19 mouse cellular contexts compared by ENCODE assay signal in the genomic region with DNA sequence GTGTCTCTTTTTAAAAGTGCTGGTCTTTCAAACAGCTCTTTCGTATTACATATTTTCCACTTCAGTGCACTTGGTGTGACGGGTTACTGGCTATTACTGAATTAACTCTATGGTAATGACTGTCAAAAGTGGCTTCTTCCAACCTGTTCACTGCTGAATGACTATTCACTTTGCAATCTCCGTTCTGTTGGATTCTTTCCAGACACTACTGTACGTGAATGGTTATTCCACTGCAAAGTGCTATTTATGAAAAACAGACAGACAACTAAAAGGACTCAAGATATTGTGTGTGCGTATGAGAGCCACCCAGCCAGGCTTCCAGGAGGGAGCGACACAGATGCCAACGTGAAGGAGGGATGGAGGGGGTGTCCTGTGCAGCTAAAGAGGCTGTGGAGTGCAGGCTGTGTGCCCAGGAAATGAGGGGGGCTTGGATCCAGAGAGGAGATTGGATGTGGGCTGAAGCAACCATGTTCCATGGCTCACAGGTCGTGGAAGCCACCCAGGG. TPM values are rescaled to one million over a fixed set of nuclear protein-coding genes. Genes with fewer than 3 reads are reported as not detected.
DNase-seq lines count a peak whose midpoint lies in the region; ATAC-seq lines count a peak whose summit lies in the region.
"Had no signal": no experiment of that assay in that cellular context is flagged by ENCODE, and none has a peak within 500 bp of the region (broad histone marks: within the 10 kb centered on the region; RNA-seq: fewer than 3 reads in every experiment).

No protein-coding gene starts in this region.

- no peak for ATAC-seq in heart, embryonic 13.5 days (ENCODE audit: extremely low read depth, insufficient number of reproducible peaks, low FRiP score, low TSS enrichment)
- no peak for ATAC-seq in megakaryocyte, adult 5-6 weeks (ENCODE audit: poor library complexity, severe bottlenecking)
- no peak for ATAC-seq in forebrain, embryonic 15.5 days (replicated peaks)

- H3K4me3 ChIP-seq in heart, embryonic 13.5 days, result no peak overlapping the region
- H3K4me3 ChIP-seq in megakaryocyte, embryonic 14.5 days (replicated peaks), result peak overlapping the region; percentile 50
- H3K4me3 ChIP-seq in forebrain, embryonic 15.5 days, result no peak overlapping the region
- H3K4me3 ChIP-seq: embryonic facial prominence, embryonic 13.5 days; heart, adult 2 months; limb, embryonic 12.5 days; liver, embryonic 13.5 days; lung, embryonic 15.5 days had no signal

- H3K27me3 ChIP-seq in heart, embryonic 13.5 days (replicated peaks), result peaks cover 42% of the 10 kb centered on the region
- peaks cover 69% of the 10 kb centered on the region for H3K27me3 ChIP-seq in megakaryocyte, embryonic 14.5 days (replicated peaks)
- no peaks in the 10 kb centered on the region for H3K27me3 ChIP-seq in forebrain, embryonic 15.5 days
- H3K27me3 ChIP-seq: embryonic facial prominence, embryonic 13.5 days; limb, embryonic 12.5 days; lung, embryonic 15.5 days had no signal

- H3K4me1 ChIP-seq in heart, embryonic 13.5 days, result peaks cover 74% of the 10 kb centered on the region
- no peaks in the 10 kb centered on the region; the same call in 1 of the 2 replicates for H3K4me1 ChIP-seq in megakaryocyte, embryonic 14.5 days
- peaks cover 54% of the 10 kb centered on the region for H3K4me1 ChIP-seq in forebrain, embryonic 15.5 days
- H3K4me1 ChIP-seq: liver, embryonic 13.5 days had no signal

- 0 out of 2 replicates have a peak overlapping the region, but pooled peaks have one; percentile 15 for H3K27ac ChIP-seq in heart, embryonic 13.5 days (replicated peaks)
- peak overlapping the region; percentile 6; the same call in 1 of the 2 replicates for H3K27ac ChIP-seq in forebrain, embryonic 15.5 days (replicated peaks)
- H3K27ac ChIP-seq: embryonic facial prominence, embryonic 13.5 days; heart, adult 2 months; limb, embryonic 12.5 days; liver, embryonic 13.5 days had no signal

- H3K9me3 ChIP-seq in heart, embryonic 13.5 days, result no peaks in the 10 kb centered on the region
- no peaks in the 10 kb centered on the region for H3K9me3 ChIP-seq in megakaryocyte, embryonic 14.5 days
- H3K9me3 ChIP-seq in forebrain, embryonic 15.5 days, result no peaks in the 10 kb centered on the region
- H3K9me3 ChIP-seq: embryonic facial prominence, embryonic 13.5 days; limb, embryonic 12.5 days; liver, embryonic 13.5 days; lung, embryonic 15.5 days had no signal

- no peaks in the 10 kb centered on the region for H3K36me3 ChIP-seq in heart, embryonic 13.5 days
- no peaks in the 10 kb centered on the region for H3K36me3 ChIP-seq in megakaryocyte, embryonic 14.5 days (replicated peaks; ENCODE audit: low read length)
- no peaks in the 10 kb centered on the region for H3K36me3 ChIP-seq in forebrain, embryonic 15.5 days
- H3K36me3 ChIP-seq: embryonic facial prominence, embryonic 13.5 days; limb, embryonic 12.5 days; liver, embryonic 13.5 days; lung, embryonic 15.5 days had no signal

- no peak for DNase-seq in heart, postnatal 4 days
- DNase-seq in Muller cell, postnatal 12 days (ENCODE audit: inconsistent ontology term), result peak; percentile 64
- no peak for DNase-seq in left cerebral cortex, postnatal 14 days (ENCODE audit: low spot score in 2 of 2)
- DNase-seq in gastrocnemius, postnatal 14 days, result no peak
- DNase-seq: cerebellum, adult 9-11 months; heart, adult 2 months; heart, postnatal 36 days; kidney, adult 2 months; kidney, postnatal 14 days; layer of hippocampus, adult 9-11 months; liver, embryonic 13.5 days; thymus, adult 18-20 months had no signal

- 39% methylated on average over 8 of the region's 8 CpGs for WGBS in heart, embryonic 13.5 days
- WGBS in forebrain, embryonic 15.5 days, result 22% methylated on average over 8 of the region's 8 CpGs

- intact Hi-C loops in left cerebral cortex, postnatal 14 days (cut with DNase I), result no loop called here
- intact Hi-C loops in gastrocnemius, postnatal 14 days (cut with DNase I; ENCODE audit: low total_unique reads), result no loop called here

- H3K4me2 ChIP-seq in heart, embryonic 13.5 days, result no peak overlapping the region
- H3K4me2 ChIP-seq in forebrain, embryonic 15.5 days (replicated peaks), result no peak overlapping the region
- H3K4me2 ChIP-seq: embryonic facial prominence, embryonic 13.5 days; limb, embryonic 12.5 days; liver, embryonic 13.5 days; lung, embryonic 15.5 days had no signal

- H3K9ac ChIP-seq in heart, embryonic 13.5 days, result no peak overlapping the region
- H3K9ac ChIP-seq in forebrain, embryonic 15.5 days (replicated peaks), result no peak overlapping the region
- H3K9ac ChIP-seq: embryonic facial prominence, embryonic 13.5 days; limb, embryonic 12.5 days; liver, embryonic 13.5 days; lung, embryonic 15.5 days had no signal

RNA-seq across cellular contexts. Expression of a gene that starts 7.5 kb away (rescaled TPM):
- polyA plus RNA-seq in heart, embryonic 13.5 days (2015; fragmentation: Nextera tagmentation; extraction: Ambion mirVana), result 0.43 and 0.60 TPM in 2 replicates
- total RNA-seq in heart, postnatal 4 days (2021), result 1 to 10 TPM; 1.6 to 2.4 TPM
- not detected in 2 replicates for polyA plus RNA-seq in megakaryocyte, embryonic 14.5 days (2012; ENCODE audit: insufficient read depth, low replicate concordance)
- total RNA-seq in megakaryocyte, adult 5-6 weeks (2015), result 0.25 TPM in 1 of 2 replicates, not detected in the other
- total RNA-seq in megakaryocyte, adult 5-6 weeks (2017), result 0.15 and 0.16 TPM in 2 replicates
- polyA plus RNA-seq in forebrain, embryonic 15.5 days (2015; fragmentation: Nextera tagmentation; extraction: Ambion mirVana), result 1.2 and 1.5 TPM in 2 replicates
- total RNA-seq in left cerebral cortex, postnatal 14 days (2021), result 1 to 10 TPM; 2.2 to 2.6 TPM
- 1 to 10 TPM; 1.1 to 1.4 TPM for total RNA-seq in gastrocnemius, postnatal 14 days (2021)
